7 mouse cellular contexts compared by ENCODE assay signal in genomic region chr8:45629066-45629430, GRCm38 (mm10).
DNase-seq lines count a peak whose midpoint lies in the region; ATAC-seq and TF ChIP-seq lines count a peak whose summit lies in the region.

No protein-coding gene starts in this region.

- H3K36me3 ChIP-seq in liver, adult 2 months (ENCODE audit: control insufficient read depth, insufficient read depth, low read length), result no peaks in the 10 kb centered on the region
- no peaks in the 10 kb centered on the region for H3K36me3 ChIP-seq in heart, postnatal 0 days (replicated peaks; ENCODE audit: control insufficient read depth, insufficient read depth, low read length)
- no peaks in the 10 kb centered on the region for H3K36me3 ChIP-seq in liver, embryonic 11.5 days (ENCODE audit: control insufficient read depth, insufficient read depth, low read length)
- H3K36me3 ChIP-seq in stomach, embryonic 15.5 days, result no peaks in the 10 kb centered on the region

- no peak for TF ChIP-seq CTCF in liver, adult 2 months (IDR thresholded peaks at IDR 0.05; ENCODE audit: low read depth, low read length)
- no peak for TF ChIP-seq CTCF in heart, postnatal 0 days (IDR thresholded peaks at IDR 0.05; ENCODE audit: low read depth)

- H3K4me3 ChIP-seq in liver, adult 2 months (ENCODE audit: insufficient read depth, low read depth, low read length), result peak overlapping the region; percentile 74
- peak overlapping the region; percentile 78 for H3K4me3 ChIP-seq in heart, postnatal 0 days (ENCODE audit: low read depth, low read length)
- H3K4me3 ChIP-seq in liver, embryonic 11.5 days (ENCODE audit: low read depth, low read length), result no peak overlapping the region
- H3K4me3 ChIP-seq in stomach, embryonic 15.5 days (replicated peaks), result peak overlapping the region; percentile 58

- no peak for TF ChIP-seq POLR2A in liver, adult 2 months (IDR thresholded peaks at IDR 0.05; ENCODE audit: extremely low read depth, insufficient read depth, low read length)

- peaks cover 16% of the 10 kb centered on the region for H3K4me1 ChIP-seq in liver, adult 2 months (ENCODE audit: control insufficient read depth, insufficient read depth, low read length)
- H3K4me1 ChIP-seq in heart, postnatal 0 days (ENCODE audit: control insufficient read depth, insufficient read depth), result 0 out of 2 replicates have a peak, but pooled peaks cover 7% of the 10 kb centered on the region
- no peaks in the 10 kb centered on the region for H3K4me1 ChIP-seq in liver, embryonic 11.5 days (replicated peaks; ENCODE audit: control insufficient read depth, insufficient read depth, low read length)
- H3K4me1 ChIP-seq in stomach, embryonic 15.5 days, result no peaks in the 10 kb centered on the region; the same call in 1 of the 2 replicates

- H3K79me2 ChIP-seq in liver, adult 2 months (ENCODE audit: control insufficient read depth, insufficient read depth, low read length), result peaks cover 8% of the 10 kb centered on the region; the same call in 1 of the 2 replicates

- no peaks in the 10 kb centered on the region for H3K9me3 ChIP-seq in heart, postnatal 0 days (replicated peaks; ENCODE audit: control insufficient read depth, low read length)
- H3K9me3 ChIP-seq in liver, embryonic 11.5 days (ENCODE audit: control insufficient read depth, low read length), result no peaks in the 10 kb centered on the region
- H3K9me3 ChIP-seq in stomach, embryonic 15.5 days, result no peaks in the 10 kb centered on the region

- peak overlapping the region; percentile 96 for H3K4me2 ChIP-seq in heart, postnatal 0 days (ENCODE audit: low read depth, low read length)
- peak overlapping the region; percentile 81; the same call in 1 of the 2 replicates for H3K4me2 ChIP-seq in liver, embryonic 11.5 days
- H3K4me2 ChIP-seq in stomach, embryonic 15.5 days, result peak overlapping the region; percentile 88

- H3K27ac ChIP-seq in liver, adult 2 months (replicated peaks; ENCODE audit: insufficient read depth, low read depth, low read length), result peak overlapping the region; percentile 70
- peak overlapping the region; percentile 95 for H3K27ac ChIP-seq in heart, postnatal 0 days (ENCODE audit: low read depth)
- no peak overlapping the region for H3K27ac ChIP-seq in liver, embryonic 11.5 days (ENCODE audit: low read depth, low read length)
- peak overlapping the region; percentile 88; the same call in 1 of the 2 replicates for H3K27ac ChIP-seq in stomach, embryonic 15.5 days

- no peaks in the 10 kb centered on the region for H3K27me3 ChIP-seq in liver, adult 2 months (ENCODE audit: control insufficient read depth, insufficient read depth, low read length)
- H3K27me3 ChIP-seq in heart, postnatal 0 days (ENCODE audit: control insufficient read depth, insufficient read depth, low read length), result no peaks in the 10 kb centered on the region
- no peaks in the 10 kb centered on the region for H3K27me3 ChIP-seq in liver, embryonic 11.5 days (replicated peaks; ENCODE audit: control insufficient read depth, insufficient read depth, low read length)
- no peaks in the 10 kb centered on the region for H3K27me3 ChIP-seq in stomach, embryonic 15.5 days (replicated peaks)

- ATAC-seq in heart, postnatal 0 days (ENCODE audit: insufficient read depth, low read depth), result 0 out of 2 replicates have a peak, but pooled peaks have one; percentile 10
- no peak for ATAC-seq in liver, embryonic 11.5 days (replicated peaks; ENCODE audit: low FRiP score)
- ATAC-seq in stomach, embryonic 15.5 days (ENCODE audit: insufficient read depth, low FRiP score, low read depth), result no peak

- peak; percentile 45 for DNase-seq in liver, adult 2 months (ENCODE audit: extremely low read depth, low read depth, low spot score)
- DNase-seq in liver, result no peak
- DNase-seq in heart, postnatal 0 days (ENCODE audit: low spot score), result no peak
- DNase-seq in liver, embryonic 11.5 days (ENCODE audit: low spot score), result no peak
- DNase-seq in lung, postnatal 14 days, result no peak
- no peak for DNase-seq in spleen, postnatal 36 days (ENCODE audit: low spot score in 2 of 2)

- peak overlapping the region; percentile 74 for H3K9ac ChIP-seq in liver, adult 2 months (ENCODE audit: low read depth, low read length)
- H3K9ac ChIP-seq in heart, postnatal 0 days (replicated peaks; ENCODE audit: low read depth, low read length), result peak overlapping the region; percentile 85
- H3K9ac ChIP-seq in liver, embryonic 11.5 days (ENCODE audit: low read depth, low read length), result no peak overlapping the region
- no peak overlapping the region for H3K9ac ChIP-seq in stomach, embryonic 15.5 days

- WGBS in liver, adult 2 months, result 20% methylated on average over 8 of the region's 8 CpGs
- 31% methylated on average over 8 of the region's 8 CpGs for WGBS in heart, postnatal 0 days
- WGBS in liver, embryonic 11.5 days, result 76% methylated on average over 8 of the region's 8 CpGs
- 52% methylated on average over 8 of the region's 8 CpGs for WGBS in stomach, embryonic 15.5 days

- TF ChIP-seq EP300 in heart, postnatal 0 days (IDR thresholded peaks at IDR 0.05; ENCODE audit: low read depth), result no peak

Comparison
In these comparisons a context has a peak if more than half of its experiments do, and no peak if none do; other contexts are left out.
1. H3K9ac ChIP-seq: peak in liver, adult 2 months (single experiment) and heart, postnatal 0 days (single experiment); none in liver, embryonic 11.5 days (single experiment) and stomach, embryonic 15.5 days (single experiment).
2. Peak in every context shown above with its lines, with median percentiles within 50 percentile points of each other: H3K4me2 ChIP-seq.